Mouse (Mus musculus): ENCODE measurements at regions not wholly inside any gene's neighbourhood (a gene's known extent, or its start where the extent isn't known, plus 50 kb on each side); places are given as distances from the start of the nearest gene placed in this dataset.

DNA sequence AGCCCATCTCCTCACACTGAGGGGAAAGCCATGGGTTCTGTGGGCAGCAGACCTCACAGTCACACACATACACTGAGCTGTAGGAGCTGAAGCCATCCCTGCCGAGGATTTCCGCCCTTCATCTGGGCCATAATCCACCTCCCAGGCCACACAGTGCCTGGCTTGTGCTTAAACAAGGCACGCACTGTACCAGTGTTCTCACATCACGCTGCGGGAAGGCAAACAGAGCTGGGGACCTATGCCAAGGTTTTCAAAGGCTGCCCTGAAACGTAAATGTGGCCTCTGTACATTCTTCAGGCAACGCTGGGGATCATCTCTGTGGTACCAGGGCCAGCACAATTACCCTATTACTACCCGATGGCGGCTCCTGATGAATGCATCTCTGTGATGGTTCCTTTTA is 627.6 kb downstream of the Insc start:
- TF ChIP-seq CTCF (IDR thresholded peaks at IDR 0.05): no peak
- no peak for TF ChIP-seq EP300 (IDR thresholded peaks at IDR 0.05)
